Mouse (Mus musculus): ENCODE results near the gene Neu2. TPM values are rescaled to one million over a fixed set of nuclear protein-coding genes. Genes with fewer than 3 reads are reported as not detected.
A peak's percentile ranks its signal among the peaks of the same experiment; 100 is the strongest.

The Neu2 gene
- total RNA-seq, 2 experiments from 2014 or later = 9.7 to 15.2 TPM

GRCm38 (mm10) chr1:87640165-87640661, 130.5 kb downstream of the Neu2 start:
- intact Hi-C loops (cut with DNase I) = no loop called here

DNA sequence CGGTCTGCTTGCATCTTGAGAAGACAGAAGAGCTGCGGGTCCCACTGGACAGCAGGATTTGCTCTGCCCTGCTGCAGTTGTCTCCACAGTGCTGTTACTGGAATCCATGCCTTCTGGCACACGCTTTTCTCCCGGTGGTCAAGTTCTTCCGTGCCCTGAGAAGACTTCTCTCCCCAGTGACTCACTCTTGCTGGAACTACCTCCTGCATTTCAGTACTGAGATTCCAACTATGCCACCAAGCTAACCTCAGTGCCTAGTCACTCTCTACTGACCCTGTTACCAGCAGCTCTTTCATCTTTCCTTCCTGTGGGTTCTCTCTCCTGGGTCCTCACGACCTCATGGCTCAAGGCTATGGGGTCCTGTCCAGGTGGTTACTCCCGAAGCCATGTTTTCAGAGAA, 133.3 kb downstream of the Neu2 start:
- intact Hi-C loops (cut with DNase I) = no loop called here
- no peak for DNase-seq

More at GRCm38 (mm10) chr1:87640165-87640661, 130.5 kb downstream of the Neu2 start:
- peak in 1 of 2 experiments; percentile 8 for DNase-seq

GRCm38 (mm10) chr1:87645041-87645440, 135.4 kb downstream of the Neu2 start:
- DNase-seq = no peak
- intact Hi-C loops (cut with DNase I) = no loop called here

DNA sequence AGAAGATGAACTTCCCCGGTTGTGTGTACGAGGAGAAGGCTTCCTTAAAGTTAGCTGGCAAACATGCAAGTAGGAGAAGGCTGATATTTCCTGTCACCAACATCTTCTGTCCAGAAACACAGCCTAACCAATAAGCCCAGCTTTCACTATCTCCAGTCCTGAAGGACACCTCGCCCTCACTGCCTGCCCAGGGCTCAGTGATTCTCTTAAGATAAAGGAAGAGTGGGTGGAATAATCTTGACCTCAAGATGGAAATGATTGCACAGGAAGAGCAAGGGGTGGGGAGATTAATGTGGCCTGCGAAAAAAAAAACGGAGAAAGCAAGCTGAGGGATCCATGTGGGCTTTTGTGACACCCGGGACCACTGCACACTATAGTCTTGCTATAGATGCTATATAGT, 136.1 kb downstream of the Neu2 start:
- DNase-seq = no peak
- intact Hi-C loops (cut with DNase I) = no loop called here

Other genes starting within 250 kb of the Neu2 start
- gene Efhd1, start 245.5 kb upstream of the Neu2 start, total RNA-seq (2021) = 1 to 10 TPM; 4.1 to 4.7 TPM
- 10 to 100 TPM; 28.7 to 36.9 TPM for gene Gigyf2, start 182.9 kb upstream of the Neu2 start, total RNA-seq (2021)
- under 1 TPM in 1 of 2 experiments, not detected in 1; 0.32 TPM for gene Kcnj13, start 115.2 kb upstream of the Neu2 start, total RNA-seq (2021)
- not detected for gene Snorc, start 39.6 kb upstream of the Neu2 start, total RNA-seq (2021)
- gene Ngef, start 64.0 kb downstream of the Neu2 start, total RNA-seq (2021) = under 1 TPM; 0.26 to 0.32 TPM
- gene Inpp5d, start 110.4 kb downstream of the Neu2 start, total RNA-seq (2021) = 1 to 10 TPM; 3.8 to 5.3 TPM
- 10 to 100 TPM; 13.8 to 16.3 TPM for gene Atg16l1, start 246.0 kb downstream of the Neu2 start, total RNA-seq (2021)

Data from gastrocnemius, postnatal 36 days (tissue).